Mouse (Mus musculus) ES-Bruce4 (cell line): ENCODE measurements around the gene Sgcd.

Source experiments
- CTCF ChIP-seq: IDR thresholded peaks from one replicate; pipeline ENCODE4 v1.8.1; 2011; ENCODE audit warnings: low read depth, low read length
- EP300 ChIP-seq: IDR thresholded peaks from 2 replicates; pipeline ENCODE4 v1.6.1; 2011; ENCODE audit warnings: low read depth, low read length; ENCODE audit not compliant: insufficient read depth
- POLR2A ChIP-seq: IDR thresholded peaks from one replicate; pipeline ENCODE4 v1.8.1; 2011; ENCODE audit warnings: low read length; ENCODE audit not compliant: insufficient read depth

GRCm38 (mm10) chr11:47704930-47705787 is 283.6 kb downstream of the Sgcd start:
- TF ChIP-seq EP300 = no peak
- TF ChIP-seq POLR2A = no peak
- no peak for TF ChIP-seq CTCF
